Mouse (Mus musculus) gonadal fat pad, adult 2 months (tissue): Measurements from ENCODE around the gene Cacna2d2. TPM values are rescaled to one million over a fixed set of nuclear protein-coding genes. Genes with fewer than 3 reads are reported as not detected.
"Not testable (repeated sequence)": the region's sequence is repeated elsewhere in the genome, so short reads cannot be mapped to it uniquely, and the experiment has no call there.

Experiments
- DNase-seq: peaks from one replicate; pipeline ENCODE4 v3.0.0-alpha.2; 2012; ENCODE audit warnings: low read depth
- polyA plus RNA-seq: library from polyadenylated mRNA; depleted of rRNA; stranded (reverse); fragments of >200 nt; gene quantifications from 2 replicates; pipeline ENCODE4 v1.2.3, GENCODE M21; 2012

Gene Cacna2d2
- polyA plus RNA-seq, 1 experiment, result 2.2 TPM

GRCm38 (mm10) chr9:107554319-107554825 is 155.0 kb downstream of the Cacna2d2 start:
- no peak for DNase-seq

DNA sequence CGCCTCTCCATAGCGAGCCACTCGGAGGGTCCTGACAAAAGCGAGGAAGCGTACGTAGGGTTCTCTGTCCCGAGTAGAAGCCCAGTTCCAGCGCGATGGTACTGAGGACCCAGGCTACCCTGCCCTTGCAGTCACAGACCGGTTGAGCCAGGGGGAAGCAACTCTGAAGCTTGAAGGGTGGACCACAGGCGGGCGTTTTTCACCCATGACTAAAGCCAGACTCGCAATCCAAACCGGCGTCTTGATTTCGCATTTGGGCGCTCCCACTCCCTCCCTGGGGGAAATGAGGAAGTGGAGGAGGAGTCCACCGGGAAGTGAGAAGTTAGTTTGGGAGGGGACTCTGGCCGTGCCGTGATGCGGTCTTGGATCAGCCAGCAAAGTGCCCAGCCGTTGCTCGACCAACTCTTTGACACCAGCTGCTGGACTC is 155.6 kb downstream of the Cacna2d2 start:
- DNase-seq, result no peak

- DNase-seq, result no peak
Observed at GRCm38 (mm10) chr9:107555701-107556100, 156.3 kb downstream of the Cacna2d2 start.

DNA sequence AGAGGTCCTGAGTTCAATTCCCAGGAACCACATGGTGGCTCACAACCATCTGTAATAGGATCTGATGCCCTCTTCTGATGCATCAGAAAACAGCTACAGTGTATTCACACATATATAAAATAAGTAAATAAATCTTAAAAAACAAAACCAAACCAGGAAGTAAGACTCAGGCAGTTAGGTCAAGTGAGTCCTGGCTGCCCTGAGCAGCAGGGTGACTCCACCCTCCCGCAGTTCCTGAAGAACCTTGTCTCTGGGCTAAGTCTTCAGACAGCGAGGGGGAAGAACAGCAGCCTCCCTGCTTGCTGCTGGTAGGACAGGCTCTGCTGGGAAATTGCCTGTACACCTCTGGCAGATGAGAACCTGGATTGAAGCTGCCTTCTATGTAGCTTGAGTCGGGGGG is 156.9 kb downstream of the Cacna2d2 start:
- no peak for DNase-seq

- no peak for DNase-seq
Observed at GRCm38 (mm10) chr9:107563029-107563581, 163.7 kb downstream of the Cacna2d2 start, which contains the start of gene Tusc2. Tusc2 (plus strand) TSS chr9:107563255.

- DNase-seq, result not testable (repeated sequence)
Observed at GRCm38 (mm10) chr9:107565556-107565955, 166.1 kb downstream of the Cacna2d2 start.

- DNase-seq, result no peak
Observed at GRCm38 (mm10) chr9:107566041-107566709, 166.8 kb downstream of the Cacna2d2 start.

DNA sequence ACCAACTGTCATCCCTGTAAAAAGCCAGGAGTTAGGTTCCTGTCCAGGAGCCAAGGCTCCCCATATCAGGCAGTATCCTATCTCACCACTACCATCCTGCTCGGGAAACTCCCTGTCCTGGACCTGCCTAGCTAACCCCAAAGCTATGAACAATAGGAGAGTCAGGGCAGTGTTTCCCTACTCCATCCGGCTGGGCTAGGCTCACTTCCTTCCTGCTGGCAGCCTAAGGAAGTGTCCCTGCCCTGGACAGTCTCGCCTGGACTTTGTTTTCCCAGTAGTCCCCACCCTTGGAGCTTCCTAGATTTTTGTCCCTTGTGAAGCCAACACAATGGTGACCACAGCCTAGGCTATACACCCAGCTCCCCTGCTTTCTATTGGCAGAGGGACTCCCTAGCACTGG is 167.4 kb downstream of the Cacna2d2 start:
- no peak for DNase-seq

GRCm38 (mm10) chr9:107567702-107568319 is 168.4 kb downstream of the Cacna2d2 start, which contains the start of gene Hyal2:
Hyal2 (plus strand) TSS chr9:107567945.
- no peak for DNase-seq

GRCm38 (mm10) chr9:107568331-107569261 is 169.2 kb downstream of the Cacna2d2 start:
- no peak for DNase-seq

- no peak for DNase-seq
Observed at GRCm38 (mm10) chr9:107569270-107569669, 169.9 kb downstream of the Cacna2d2 start.

GRCm38 (mm10) chr9:107570016-107570415 is 170.6 kb downstream of the Cacna2d2 start:
- no peak for DNase-seq

DNA sequence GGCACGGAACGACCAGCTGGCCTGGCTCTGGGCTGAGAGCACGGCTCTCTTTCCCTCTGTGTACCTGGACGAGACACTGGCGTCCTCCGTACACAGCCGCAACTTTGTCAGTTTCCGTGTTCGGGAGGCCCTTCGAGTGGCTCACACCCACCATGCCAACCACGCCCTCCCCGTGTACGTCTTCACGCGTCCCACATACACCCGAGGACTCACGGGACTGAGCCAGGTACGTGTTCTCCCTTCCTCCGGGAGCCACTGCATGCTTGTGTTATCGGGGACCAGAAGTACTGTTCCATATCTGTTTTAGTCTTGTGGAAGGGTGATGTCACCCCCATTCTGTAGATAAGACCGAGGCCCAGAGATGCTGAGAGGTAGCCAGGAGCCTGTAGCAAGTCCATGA is 171.4 kb downstream of the Cacna2d2 start:
- no peak for DNase-seq

- no peak for DNase-seq
Observed at GRCm38 (mm10) chr9:107571534-107572326, 172.3 kb downstream of the Cacna2d2 start.

DNA sequence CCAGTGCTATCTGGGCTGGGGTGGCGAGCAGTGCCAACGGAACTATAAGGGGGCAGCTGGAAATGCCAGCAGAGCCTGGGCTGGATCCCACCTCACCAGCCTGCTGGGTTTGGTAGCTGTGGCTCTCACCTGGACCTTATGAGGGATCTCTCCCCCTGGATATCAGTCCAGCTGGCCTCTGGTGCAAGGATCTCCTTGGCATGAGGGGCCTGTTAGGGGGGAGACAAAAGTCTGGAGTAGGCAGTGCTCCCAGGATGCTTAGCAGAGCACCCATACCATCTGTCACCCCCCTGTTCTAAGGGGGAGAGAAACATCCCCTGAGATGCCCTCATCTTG is 172.9 kb downstream of the Cacna2d2 start:
- DNase-seq, result no peak

DNA sequence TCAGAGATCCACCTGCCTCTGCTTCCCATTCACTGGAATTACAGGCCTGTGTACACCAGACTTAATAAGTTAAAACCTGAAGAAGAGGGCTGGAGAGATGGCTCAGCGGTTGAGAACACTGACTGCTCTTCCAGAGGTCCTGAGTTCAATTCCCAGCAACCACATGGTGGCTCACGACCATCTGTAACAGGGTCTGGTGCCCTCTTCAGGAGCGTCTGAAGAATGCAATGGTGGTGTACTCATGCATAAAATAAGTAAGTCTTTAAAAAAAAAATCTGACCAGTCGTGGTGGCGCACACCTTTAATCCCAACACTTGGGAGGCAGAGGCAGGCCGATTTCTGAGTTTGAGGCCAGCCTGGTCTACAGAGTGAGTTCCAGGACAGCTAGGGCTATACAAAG is 174.4 kb downstream of the Cacna2d2 start:
- DNase-seq, result not testable (repeated sequence)

GRCm38 (mm10) chr9:107575579-107576356 is 176.4 kb downstream of the Cacna2d2 start:
- DNase-seq, result no peak

DNA sequence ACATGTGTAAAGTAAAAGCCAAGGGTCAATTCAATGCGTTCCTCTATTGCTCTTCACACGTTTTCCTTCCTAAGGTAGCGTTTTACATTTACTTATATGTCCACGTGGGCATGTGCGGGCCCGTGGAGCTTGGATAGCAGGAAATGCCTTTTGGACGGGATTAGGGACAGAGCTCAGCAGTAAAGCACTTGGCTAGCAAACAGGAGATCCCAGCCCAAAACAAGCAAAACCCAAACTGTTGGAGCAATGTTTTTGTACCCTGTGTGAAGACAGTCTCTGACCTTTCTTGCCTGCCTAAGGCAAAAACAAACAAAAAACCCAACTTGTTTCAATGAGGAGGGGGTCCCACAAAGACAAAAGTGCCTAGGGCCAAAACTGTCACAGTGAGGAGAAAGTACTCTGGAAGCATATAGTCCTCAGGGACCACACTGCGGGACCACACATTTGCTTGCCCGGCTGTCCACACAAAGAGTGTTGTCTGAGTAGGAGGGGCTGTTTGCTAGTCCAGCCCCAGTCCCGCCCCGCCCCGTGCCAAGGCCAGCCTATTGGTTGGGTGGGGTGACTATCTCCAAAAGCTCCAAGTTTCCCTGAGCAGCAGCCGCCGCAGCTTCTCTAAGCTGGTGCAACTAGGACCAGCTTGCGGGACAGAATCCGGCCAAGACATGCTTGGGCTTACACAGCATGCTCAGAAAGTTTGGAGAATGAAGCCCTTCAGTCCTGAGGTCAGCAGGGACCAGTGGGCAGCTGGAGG is 177.1 kb downstream of the Cacna2d2 start, which contains the start of gene Hyal1:
TSS of gene Hyal1 (plus strand) at position 571 of the 751 bp plus-strand sequence.
- DNase-seq, result no peak

DNA sequence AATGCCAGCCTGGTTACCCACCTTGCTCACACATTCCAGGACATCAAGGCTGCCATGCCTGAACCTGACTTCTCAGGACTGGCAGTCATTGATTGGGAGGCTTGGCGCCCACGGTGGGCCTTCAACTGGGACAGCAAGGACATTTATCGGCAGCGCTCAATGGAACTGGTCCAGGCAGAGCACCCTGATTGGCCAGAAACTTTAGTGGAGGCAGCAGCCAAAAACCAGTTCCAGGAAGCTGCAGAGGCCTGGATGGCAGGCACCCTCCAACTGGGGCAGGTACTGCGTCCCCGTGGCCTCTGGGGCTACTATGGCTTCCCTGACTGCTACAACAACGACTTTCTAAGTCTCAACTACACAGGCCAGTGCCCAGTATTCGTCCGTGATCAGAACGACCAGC is 178.5 kb downstream of the Cacna2d2 start:
- DNase-seq, result no peak
